Mouse (Mus musculus) hindlimb bud, embryonic 11.5 days (tissue): ENCODE measurements around the gene Rbm46.

ENCODE experiments used
- DNase-seq: peaks from one replicate; pipeline ENCODE4 v3.0.0-alpha.2; 2012; ENCODE audit warnings: low read depth, low spot score; ENCODE audit errors: extremely low spot score

Rbm46 gene

DNA sequence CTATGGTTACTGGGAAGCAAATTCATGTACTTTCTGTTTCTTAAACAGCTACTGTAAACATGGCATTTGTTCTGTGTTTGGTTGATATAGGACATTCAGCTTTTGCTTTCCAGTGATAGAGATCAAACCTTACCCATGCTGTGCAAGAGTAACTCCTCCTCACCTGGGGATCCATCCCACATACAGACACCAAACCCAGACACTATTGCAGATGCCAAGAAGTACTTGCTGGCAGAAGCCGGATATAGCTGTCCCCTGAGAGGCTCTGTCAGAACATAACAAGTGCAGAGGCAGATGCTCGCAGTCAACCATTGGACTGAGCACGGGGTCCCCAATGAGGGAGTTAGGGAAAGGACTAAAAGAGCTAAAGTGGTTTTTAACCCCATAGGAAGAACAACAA is 84.6 kb downstream of the Rbm46 start:
- DNase-seq, result no peak
